Mouse (Mus musculus) limb, embryonic 12.5 days (tissue): Measurements from ENCODE around the gene Pus3. TPM values are rescaled to one million over a fixed set of nuclear protein-coding genes. Genes with fewer than 3 reads are reported as not detected.
A peak's percentile ranks its signal among the peaks of the same experiment; 100 is the strongest.
"Not testable (repeated sequence)": the region's sequence is repeated elsewhere in the genome, so short reads cannot be mapped to it uniquely, and the experiment has no call there.

ENCODE experiments used
- ATAC-seq: fragments of 200-750 bp; cut with Nextera tagmentation; 2 replicates; pipeline ENCODE4 v1.8.0; 2017; ENCODE audit warnings: low read depth, moderate TSS enrichment; ENCODE audit not compliant: insufficient number of reproducible peaks, insufficient read depth, low FRiP score, low TSS enrichment
- H3K27ac ChIP-seq: fragments of 300-500 bp; sonication (generic); 2 replicates; pipeline ENCODE4 v1.5.1; 2016; ENCODE audit warnings: mild to moderate bottlenecking, moderate library complexity
- H3K27me3 ChIP-seq: fragments of 300-500 bp; sonication (generic); 2 replicates; pipeline ENCODE4 v1.6.1; 2016; ENCODE audit warnings: mild to moderate bottlenecking, moderate library complexity
- H3K36me3 ChIP-seq: fragments of 300-500 bp; sonication (generic); 2 replicates; pipeline ENCODE4 v1.6.1; 2016; ENCODE audit warnings: mild to moderate bottlenecking, moderate library complexity
- H3K4me1 ChIP-seq: fragments of 300-500 bp; sonication (generic); replicated peaks from 2 replicates; pipeline ENCODE4 v1.6.1; 2016
- H3K4me2 ChIP-seq: fragments of 300-500 bp; sonication (generic); 2 replicates; pipeline ENCODE4 v1.6.1; 2016; ENCODE audit warnings: mild to moderate bottlenecking, moderate library complexity
- H3K4me3 ChIP-seq: fragments of 300-500 bp; sonication (generic); replicated peaks from 2 replicates; pipeline ENCODE4 v1.5.1; 2016; ENCODE audit warnings: mild to moderate bottlenecking
- H3K9ac ChIP-seq: fragments of 300-500 bp; sonication (generic); replicated peaks from 2 replicates; pipeline ENCODE4 v1.6.1; 2016; ENCODE audit warnings: mild to moderate bottlenecking, moderate library complexity
- H3K9me3 ChIP-seq: fragments of 300-500 bp; sonication (generic); 2 replicates; pipeline ENCODE4 v1.6.1; 2016; ENCODE audit warnings: mild to moderate bottlenecking, moderate library complexity
- WGBS: fragments of 180-500 bp; shearing (Covaris S2); methylation state at CpG from one replicate; pipeline ENCODE4 v1.1.7; 2016; 5-methylcytosine and 5-hydroxymethylcytosine counted together
- polyA plus RNA-seq: library from polyadenylated mRNA; unstranded; fragments of >200 nt; fragmentation: Nextera tagmentation; extraction: Ambion mirVana; gene quantifications from 2 replicates; pipeline ENCODE4 v1.2.1, GENCODE M21; 2016

The Pus3 gene
- polyA plus RNA-seq, 1 experiment from 2014 or later = 19.3 TPM

DNA sequence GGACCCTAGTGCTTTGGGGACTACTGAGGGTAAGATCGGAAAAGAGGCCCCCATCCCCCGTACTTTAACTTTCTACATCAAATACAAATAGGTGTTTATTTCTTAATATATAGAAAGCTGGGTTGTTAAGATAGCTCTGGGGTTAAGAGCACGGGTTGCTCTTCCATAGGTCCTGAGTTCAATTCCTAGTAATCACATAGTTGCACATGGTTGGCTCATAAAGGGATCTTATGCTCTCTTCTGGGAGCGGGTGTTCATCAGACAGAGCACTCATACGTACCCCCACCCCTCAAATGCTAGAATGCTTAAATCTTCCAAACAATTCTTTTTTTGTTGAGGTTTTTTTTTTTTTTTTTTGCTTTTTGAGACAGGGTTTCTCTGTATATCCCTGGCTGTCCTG, 12.3 kb downstream of the Pus3 start:
- no peaks in the 10 kb centered on the region for H3K9me3 ChIP-seq
- no peak; the same call in 1 of the 2 replicates for ATAC-seq
- H3K27ac ChIP-seq = no peak overlapping the region

GRCm38 (mm10) chr9:35574416-35574815, 16.0 kb downstream of the Pus3 start:
- peak overlapping the region; percentile 62 for H3K4me2 ChIP-seq
- H3K4me1 ChIP-seq = peaks cover 5% of the 10 kb centered on the region
- no peak overlapping the region for H3K27ac ChIP-seq
- 3% methylated on average over 32 of the region's 32 CpGs for WGBS
- no peaks in the 10 kb centered on the region for H3K9me3 ChIP-seq
- no peaks in the 10 kb centered on the region for H3K36me3 ChIP-seq
- H3K27me3 ChIP-seq = peaks cover 22% of the 10 kb centered on the region
- H3K9ac ChIP-seq = peak overlapping the region; percentile 48
- no peak for ATAC-seq
- peak overlapping the region; percentile 37 for H3K4me3 ChIP-seq

More for the DNA sequence above, 12.3 kb downstream of the Pus3 start:
- Histone ChIP-seq H3K27me3 (peaks cover 14% of the 10 kb centered on the region), H3K36me3 (peaks cover 26% of the 10 kb centered on the region), H3K9ac (peak overlapping the region; percentile 76; the same call in 1 of the 2 replicates), H3K4me3 (peak overlapping the region; percentile 70), H3K4me1 (peaks cover 15% of the 10 kb centered on the region), H3K4me2 (peak overlapping the region; percentile 69)
- WGBS = 11% methylated on average over 5 of the region's 5 CpGs

- ATAC-seq = no peak
- Histone ChIP-seq H3K9me3 (no peaks in the 10 kb centered on the region), H3K4me2 (no peak overlapping the region), H3K4me3 (no peak overlapping the region), H3K9ac (no peak overlapping the region), H3K36me3 (no peaks in the 10 kb centered on the region), H3K4me1 (no peaks in the 10 kb centered on the region), H3K27me3 (no peaks in the 10 kb centered on the region), H3K27ac (no peak overlapping the region)
- 31% methylated on average over 1 of the region's 1 CpGs for WGBS
Measured at GRCm38 (mm10) chr9:35587674-35588073, 29.3 kb downstream of the Pus3 start.

GRCm38 (mm10) chr9:35592903-35593302, 34.5 kb downstream of the Pus3 start:
- no peak overlapping the region for H3K27ac ChIP-seq
- no peak overlapping the region for H3K4me2 ChIP-seq
- no peaks in the 10 kb centered on the region for H3K4me1 ChIP-seq
- H3K27me3 ChIP-seq = no peaks in the 10 kb centered on the region
- WGBS = 20% methylated on average over 2 of the region's 2 CpGs
- ATAC-seq = no peak
- H3K36me3 ChIP-seq = no peaks in the 10 kb centered on the region
- no peak overlapping the region for H3K9ac ChIP-seq
- H3K4me3 ChIP-seq = no peak overlapping the region
- no peaks in the 10 kb centered on the region for H3K9me3 ChIP-seq

- H3K4me3 ChIP-seq = no peak overlapping the region
- H3K9me3 ChIP-seq = no peaks in the 10 kb centered on the region
- ATAC-seq = no peak
- H3K9ac ChIP-seq = no peak overlapping the region
- H3K27me3 ChIP-seq = no peaks in the 10 kb centered on the region
- H3K4me1 ChIP-seq = no peaks in the 10 kb centered on the region
- H3K36me3 ChIP-seq = no peaks in the 10 kb centered on the region
- no peak overlapping the region for H3K27ac ChIP-seq
- no peak overlapping the region for H3K4me2 ChIP-seq
- WGBS = 69% methylated on average over 8 of the region's 8 CpGs
Measured at GRCm38 (mm10) chr9:35607647-35608405, 49.4 kb downstream of the Pus3 start.

GRCm38 (mm10) chr9:35611841-35612240, 53.4 kb downstream of the Pus3 start, which contains the start of gene Pate4:
Pate4 (minus strand) TSS chr9:35611941.
- WGBS = 83% methylated on average over 1 of the region's 1 CpGs
- Histone ChIP-seq H3K9me3 (no peaks in the 10 kb centered on the region), H3K4me3 (no peak within 1 kb of the TSS), H3K9ac (no peak within 1 kb of the TSS), H3K27me3 (no peaks in the 10 kb centered on the region), H3K4me2 (no peak within 1 kb of the TSS), H3K36me3 (no peaks in the 10 kb centered on the region), H3K27ac (no peak within 1 kb of the TSS), H3K4me1 (no peaks in the 10 kb centered on the region)
- ATAC-seq = no peak

- no peak overlapping the region for H3K4me2 ChIP-seq
- ATAC-seq = no peak
- whole genome bisulfite sequencing = 31% methylated on average over 2 of the region's 2 CpGs
Measured at GRCm38 (mm10) chr9:35614005-35614404, 55.6 kb downstream of the Pus3 start.

GRCm38 (mm10) chr9:35616784-35617183, 58.4 kb downstream of the Pus3 start:
- H3K4me2 ChIP-seq, ATAC-seq: not testable (repeated sequence)
- WGBS = 64% methylated on average over 2 of the region's 2 CpGs

More at GRCm38 (mm10) chr9:35614005-35614404, 55.6 kb downstream of the Pus3 start:
- H3K4me1 ChIP-seq = no peaks in the 10 kb centered on the region
- H3K9me3 ChIP-seq = no peaks in the 10 kb centered on the region
- no peaks in the 10 kb centered on the region for H3K36me3 ChIP-seq
- H3K27ac ChIP-seq = no peak overlapping the region
- no peak overlapping the region for H3K4me3 ChIP-seq
- H3K9ac ChIP-seq = no peak overlapping the region
- no peaks in the 10 kb centered on the region for H3K27me3 ChIP-seq

More at GRCm38 (mm10) chr9:35616784-35617183, 58.4 kb downstream of the Pus3 start:
- not testable (repeated sequence) for H3K4me3 ChIP-seq, H3K9me3 ChIP-seq, H3K4me1 ChIP-seq, H3K36me3 ChIP-seq, H3K9ac ChIP-seq, H3K27ac ChIP-seq, H3K27me3 ChIP-seq

Other genes with a start within 250 kb of the Pus3 start
- gene Cdon, start 137.5 kb upstream of the Pus3 start, polyA plus RNA-seq = 19.9 and 25.0 TPM in 2 replicates
- not detected in 2 replicates for gene Gm1113, start 40.3 kb upstream of the Pus3 start, polyA plus RNA-seq
- 4.4 and 5.1 TPM in 2 replicates for gene Ddx25, start 67 bp upstream of the Pus3 start, polyA plus RNA-seq
- 1.3 and 1.5 TPM in 2 replicates for gene Pate2, start 11.7 kb downstream of the Pus3 start, polyA plus RNA-seq
- 23.2 TPM in 2 replicates for gene Hyls1, start 11.8 kb downstream of the Pus3 start, polyA plus RNA-seq
- not detected in 2 replicates for gene Pate4, start 53.3 kb downstream of the Pus3 start, polyA plus RNA-seq
- not detected in 2 replicates for gene Pate3, start 89.6 kb downstream of the Pus3 start, polyA plus RNA-seq
- gene Pate1, start 128.8 kb downstream of the Pus3 start, polyA plus RNA-seq = not detected in 2 replicates
- gene Gm17677, start 182.5 kb downstream of the Pus3 start, polyA plus RNA-seq = not detected in 2 replicates
- not detected in 2 replicates for gene Gm17727, start 219.5 kb downstream of the Pus3 start, polyA plus RNA-seq
- gene Gm27235, start 231.5 kb downstream of the Pus3 start, polyA plus RNA-seq = not detected in 2 replicates
- gene D730048I06Rik, start 231.5 kb downstream of the Pus3 start, polyA plus RNA-seq = not detected in 2 replicates